Mouse (Mus musculus) limb, embryonic 14.5 days (tissue): Measurements from ENCODE around the gene Marveld2. TPM values are rescaled to one million over a fixed set of nuclear protein-coding genes. Genes with fewer than 3 reads are reported as not detected.

ENCODE experiments used
- ATAC-seq: fragments of 200-750 bp; cut with Nextera tagmentation; 2 replicates; pipeline ENCODE4 v1.8.0; 2017; ENCODE audit warnings: low read depth, moderate number of reproducible peaks, moderate TSS enrichment; ENCODE audit not compliant: low FRiP score
- DNase-seq: peaks from one replicate; pipeline ENCODE4 v3.0.0-alpha.2; 2015; ENCODE audit warnings: low spot score
- H3K27ac ChIP-seq: fragments of 300-500 bp; sonication (generic); replicated peaks from 2 replicates; pipeline ENCODE4 v1.5.1; 2014; ENCODE audit warnings: low read depth, mild to moderate bottlenecking, low read length, moderate library complexity, mixed read lengths
- H3K27me3 ChIP-seq: fragments of 300-500 bp; sonication (generic); 2 replicates; pipeline ENCODE4 v1.6.1; 2014; ENCODE audit warnings: low read length, mixed read lengths; ENCODE audit not compliant: control insufficient read depth, insufficient read depth
- H3K36me3 ChIP-seq: fragments of 300-500 bp; sonication (generic); 2 replicates; pipeline ENCODE4 v1.6.1; 2014; ENCODE audit warnings: mild to moderate bottlenecking, low read length, moderate library complexity, mixed read lengths; ENCODE audit not compliant: control insufficient read depth, insufficient read depth
- H3K4me1 ChIP-seq: fragments of 300-500 bp; sonication (generic); 2 replicates; pipeline ENCODE4 v1.6.1; 2014; ENCODE audit warnings: antibody characterized with exemption, low read length, mixed read lengths; ENCODE audit not compliant: control insufficient read depth, insufficient read depth
- H3K4me2 ChIP-seq: fragments of 300-500 bp; sonication (generic); replicated peaks from 2 replicates; pipeline ENCODE4 v1.6.1; 2014; ENCODE audit warnings: low read depth, mild to moderate bottlenecking, low read length, moderate library complexity; ENCODE audit not compliant: severe bottlenecking
- H3K4me3 ChIP-seq: fragments of 300-500 bp; sonication (generic); replicated peaks from 2 replicates; pipeline ENCODE4 v1.5.1; 2014; ENCODE audit warnings: low read length
- H3K9ac ChIP-seq: fragments of 300-500 bp; sonication (generic); 2 replicates; pipeline ENCODE4 v1.6.1; 2014; ENCODE audit warnings: mild to moderate bottlenecking, low read depth, low read length, moderate library complexity; ENCODE audit not compliant: severe bottlenecking
- H3K9me3 ChIP-seq: fragments of 300-500 bp; sonication (generic); 2 replicates; pipeline ENCODE4 v1.6.1; 2016; ENCODE audit warnings: low read length; ENCODE audit not compliant: control insufficient read depth
- POLR2A ChIP-seq: fragments of 200-500 bp; IDR thresholded peaks from 2 replicates; pipeline ENCODE4 v1.8.0; 2012; ENCODE audit warnings: inconsistent platforms, mild to moderate bottlenecking, moderate library complexity, borderline replicate concordance; ENCODE audit not compliant: insufficient read depth, insufficient read length; ENCODE audit errors: extremely low read depth
- WGBS: fragments of 180-500 bp; shearing (Covaris S2); extraction: QIAGEN DNeasy Blood & Tissue Kit; methylation state at CpG from one replicate; pipeline ENCODE4 v1.1.7; 2014; 5-methylcytosine and 5-hydroxymethylcytosine counted together
- polyA plus RNA-seq, 2 experiments: library from polyadenylated mRNA; depleted of rRNA in 1 of 2; stranded (reverse) in 1 of 2; unstranded in 1 of 2; fragments of >200 nt; fragmentation: Nextera tagmentation in 1 of 2; extraction: Ambion mirVana in 1 of 2; gene quantifications; 2 replicates each; pipeline versions ENCODE4 v1.2.1 to v1.2.3; 2012 to 2014

Marveld2 gene
- polyA plus RNA-seq, 2 experiments, result 3.9 to 5.8 TPM

- peak within 1 kb of the TSS; percentile 93 for H3K27ac ChIP-seq
- H3K27me3 ChIP-seq, result no peaks in the 10 kb centered on the region
- no peaks in the 10 kb centered on the region for H3K9me3 ChIP-seq
- peak within 1 kb of the TSS; percentile 61 for H3K4me2 ChIP-seq
- peaks cover 18% of the 10 kb centered on the region for H3K36me3 ChIP-seq
- ATAC-seq, result peak; percentile 99
- TF ChIP-seq POLR2A, result peak; percentile 86
- H3K4me1 ChIP-seq, result peaks cover 6% of the 10 kb centered on the region
- peak within 1 kb of the TSS; percentile 94 for H3K4me3 ChIP-seq
- H3K9ac ChIP-seq, result peak within 1 kb of the TSS; percentile 82
- under 1% methylated on average over 64 of the region's 73 CpGs for WGBS
- DNase-seq, result peak; percentile 84
These were observed 34.0 kb upstream of the Marveld2 start, which contains the start of the genes Ak6 and Rad17 for GRCm38 (mm10) chr13:100650550-100651438. TSS of gene Ak6 (plus strand) at chr13:100650979. TSS of gene Rad17 (minus strand) at chr13:100651051.

DNA sequence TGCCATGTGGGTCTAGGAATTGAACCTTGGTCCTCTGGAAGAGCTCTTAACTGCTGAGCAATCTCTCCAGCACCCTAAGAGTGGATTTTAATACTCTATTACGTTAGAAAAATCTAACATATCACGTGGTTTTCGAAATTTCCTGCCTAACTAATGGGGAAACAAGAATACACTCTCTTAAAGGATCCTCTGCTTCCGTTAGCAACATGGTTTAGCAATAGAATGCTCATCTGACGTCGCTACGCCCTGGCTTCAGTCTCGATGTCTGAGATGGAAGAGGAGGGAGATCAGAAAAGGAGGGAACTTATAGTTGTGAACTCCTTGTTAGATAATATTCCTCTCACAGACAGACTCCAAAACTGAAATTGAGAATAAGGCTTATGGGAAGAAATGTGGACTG lies 31.5 kb upstream of the Marveld2 start:
- Histone ChIP-seq H3K27ac (no peak overlapping the region), H3K27me3 (no peaks in the 10 kb centered on the region), H3K9ac (no peak overlapping the region), H3K36me3 (peaks cover 37% of the 10 kb centered on the region), H3K9me3 (no peaks in the 10 kb centered on the region), H3K4me3 (no peak overlapping the region), H3K4me2 (no peak overlapping the region), H3K4me1 (peaks cover 6% of the 10 kb centered on the region)
- 94% methylated on average over 8 of the region's 8 CpGs for WGBS
- ATAC-seq (no peak), DNase-seq (no peak)
- TF ChIP-seq POLR2A, result no peak

GRCm38 (mm10) chr13:100642471-100643209 lies 25.9 kb upstream of the Marveld2 start:
- 87% methylated on average over 4 of the region's 4 CpGs for WGBS
- Histone ChIP-seq H3K27me3 (no peaks in the 10 kb centered on the region), H3K4me3 (no peak overlapping the region), H3K27ac (no peak overlapping the region), H3K4me2 (no peak overlapping the region), H3K36me3 (peaks cover 72% of the 10 kb centered on the region), H3K4me1 (no peaks in the 10 kb centered on the region), H3K9me3 (no peaks in the 10 kb centered on the region), H3K9ac (no peak overlapping the region)
- DNase-seq, result no peak
- no peak for TF ChIP-seq POLR2A
- ATAC-seq, result no peak

DNA sequence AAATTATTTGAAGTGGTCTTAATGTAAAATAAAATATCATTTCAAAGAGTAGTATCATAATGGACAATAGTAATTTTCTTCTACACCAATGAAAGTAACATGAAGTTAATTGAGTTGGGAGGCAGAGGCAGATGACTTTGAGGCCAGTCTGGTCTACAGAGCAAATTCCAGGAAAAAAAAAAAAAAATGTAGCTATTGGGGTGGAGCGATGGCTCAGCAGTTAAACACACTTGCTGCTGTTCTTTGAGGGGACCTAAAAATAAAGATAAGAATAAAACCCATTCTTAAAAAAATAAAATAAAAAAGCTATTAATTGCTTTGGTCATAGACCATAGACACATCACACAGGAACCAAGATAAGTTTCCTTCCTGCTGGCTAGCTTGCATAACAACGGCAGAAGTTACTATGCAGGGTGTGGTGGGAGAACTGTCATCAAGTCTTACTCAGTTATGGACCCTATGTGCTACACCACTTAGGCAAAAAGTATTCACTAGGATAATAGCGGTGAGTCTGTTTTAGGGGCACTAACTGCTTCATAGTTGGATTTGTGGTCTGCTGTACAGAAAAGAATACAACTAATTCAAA lies 17.4 kb upstream of the Marveld2 start:
- DNase-seq (no peak), ATAC-seq (no peak)
- H3K4me2 ChIP-seq, result no peak overlapping the region
- no peaks in the 10 kb centered on the region for H3K9me3 ChIP-seq
- H3K4me3 ChIP-seq, result no peak overlapping the region
- TF ChIP-seq POLR2A, result no peak
- H3K27ac ChIP-seq, result no peak overlapping the region
- no peaks in the 10 kb centered on the region for H3K27me3 ChIP-seq
- H3K36me3 ChIP-seq, result peaks cover 70% of the 10 kb centered on the region
- WGBS, result 92% methylated on average over 3 of the region's 3 CpGs
- H3K4me1 ChIP-seq, result no peaks in the 10 kb centered on the region
- H3K9ac ChIP-seq, result no peak overlapping the region

GRCm38 (mm10) chr13:100622241-100622640 lies 5.5 kb upstream of the Marveld2 start:
- Histone ChIP-seq H3K27ac (no peak overlapping the region), H3K36me3 (peaks cover 71% of the 10 kb centered on the region), H3K9me3 (no peaks in the 10 kb centered on the region), H3K4me1 (no peaks in the 10 kb centered on the region), H3K4me3 (no peak overlapping the region), H3K4me2 (no peak overlapping the region), H3K27me3 (no peaks in the 10 kb centered on the region), H3K9ac (no peak overlapping the region)
- 89% methylated on average over 4 of the region's 4 CpGs for WGBS
- no peak for DNase-seq
- no peak for TF ChIP-seq POLR2A
- no peak for ATAC-seq
